Mouse (Mus musculus) neural tube, embryonic 11.5 days (tissue): ENCODE results near the gene Wfikkn2. TPM values are rescaled to one million over a fixed set of nuclear protein-coding genes. Genes with fewer than 3 reads are reported as not detected.

ENCODE experiments used
- ATAC-seq: fragments of 200-750 bp; cut with Nextera tagmentation; 2 replicates; pipeline ENCODE4 v1.8.0; 2017; ENCODE audit warnings: moderate number of reproducible peaks, mild to moderate bottlenecking, moderate TSS enrichment, moderate library complexity; ENCODE audit not compliant: insufficient read depth, low FRiP score, low TSS enrichment
- DNase-seq: peaks from one replicate; pipeline ENCODE4 v3.0.0-alpha.2; 2015; ENCODE audit warnings: low spot score
- H3K27ac ChIP-seq: fragments of 300-500 bp; sonication (generic); 2 replicates; pipeline ENCODE4 v1.5.1; 2014; ENCODE audit warnings: low read depth, mild to moderate bottlenecking, low read length
- H3K27me3 ChIP-seq: fragments of 300-500 bp; sonication (generic); 2 replicates; pipeline ENCODE4 v1.6.1; 2014; ENCODE audit warnings: mild to moderate bottlenecking, low read length, mixed read lengths; ENCODE audit not compliant: control insufficient read depth, insufficient read depth
- H3K36me3 ChIP-seq: fragments of 300-500 bp; sonication (generic); 2 replicates; pipeline ENCODE4 v1.6.1; 2014; ENCODE audit warnings: mild to moderate bottlenecking, low read length, moderate library complexity, mixed read lengths; ENCODE audit not compliant: control insufficient read depth, insufficient read depth
- H3K4me1 ChIP-seq: fragments of 300-500 bp; sonication (generic); 2 replicates; pipeline ENCODE4 v1.6.1; 2014; ENCODE audit warnings: low read length, mixed read lengths; ENCODE audit not compliant: control insufficient read depth, insufficient read depth
- H3K4me2 ChIP-seq: fragments of 300-500 bp; sonication (generic); 2 replicates; pipeline ENCODE4 v1.6.1; 2014; ENCODE audit warnings: low read depth, mild to moderate bottlenecking, moderate library complexity
- H3K4me3 ChIP-seq: fragments of 300-500 bp; sonication (generic); 2 replicates; pipeline ENCODE4 v1.5.1; 2014; ENCODE audit warnings: low read depth, low read length
- H3K9ac ChIP-seq: fragments of 300-500 bp; sonication (generic); 2 replicates; pipeline ENCODE4 v1.6.1; 2014; ENCODE audit warnings: mild to moderate bottlenecking, low read length
- H3K9me3 ChIP-seq: fragments of 300-500 bp; sonication (generic); 2 replicates; pipeline ENCODE4 v1.6.1; 2016; ENCODE audit warnings: low read length; ENCODE audit not compliant: control insufficient read depth
- WGBS: fragments of 180-500 bp; shearing (Covaris S2); extraction: QIAGEN DNeasy Blood & Tissue Kit; methylation state at CpG from one replicate; pipeline ENCODE4 v1.1.7; 2014; 5-methylcytosine and 5-hydroxymethylcytosine counted together
- polyA plus RNA-seq: library from polyadenylated mRNA; unstranded; fragments of >200 nt; fragmentation: Nextera tagmentation; extraction: Ambion mirVana; gene quantifications from 2 replicates; pipeline ENCODE4 v1.2.1, GENCODE M21; 2014

The Wfikkn2 gene
- polyA plus RNA-seq, 1 experiment from 2014 or later = 1.2 TPM

DNA sequence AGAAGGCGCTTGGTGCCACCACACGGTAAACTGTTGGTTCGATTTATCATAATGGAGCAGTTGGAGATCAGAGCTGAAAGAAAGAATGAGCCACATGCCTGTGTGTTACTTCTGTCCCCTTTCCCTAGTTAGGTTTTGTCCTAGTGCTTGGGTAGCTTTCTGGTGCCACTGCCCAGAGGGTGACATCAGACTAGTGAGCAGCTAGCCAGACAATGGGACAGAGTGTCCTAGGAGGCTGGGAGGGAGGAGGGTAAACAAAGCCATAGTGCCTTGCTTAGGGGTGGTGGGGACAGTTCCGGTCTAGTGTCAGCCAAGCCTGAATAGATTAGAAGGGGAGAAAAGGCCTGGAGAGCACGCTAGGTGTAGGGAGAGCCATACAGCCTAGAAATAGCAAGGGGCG lies 12.4 kb downstream of the Wfikkn2 start:
- H3K27me3 ChIP-seq = no peaks in the 10 kb centered on the region
- no peak overlapping the region for H3K4me2 ChIP-seq
- no peak for DNase-seq
- H3K9me3 ChIP-seq = no peaks in the 10 kb centered on the region
- no peak overlapping the region for H3K9ac ChIP-seq
- no peak for ATAC-seq
- no peaks in the 10 kb centered on the region for H3K36me3 ChIP-seq
- H3K4me1 ChIP-seq = no peaks in the 10 kb centered on the region
- H3K27ac ChIP-seq = no peak overlapping the region
- 72% methylated on average over 6 of the region's 6 CpGs for WGBS
- H3K4me3 ChIP-seq = no peak overlapping the region

DNA sequence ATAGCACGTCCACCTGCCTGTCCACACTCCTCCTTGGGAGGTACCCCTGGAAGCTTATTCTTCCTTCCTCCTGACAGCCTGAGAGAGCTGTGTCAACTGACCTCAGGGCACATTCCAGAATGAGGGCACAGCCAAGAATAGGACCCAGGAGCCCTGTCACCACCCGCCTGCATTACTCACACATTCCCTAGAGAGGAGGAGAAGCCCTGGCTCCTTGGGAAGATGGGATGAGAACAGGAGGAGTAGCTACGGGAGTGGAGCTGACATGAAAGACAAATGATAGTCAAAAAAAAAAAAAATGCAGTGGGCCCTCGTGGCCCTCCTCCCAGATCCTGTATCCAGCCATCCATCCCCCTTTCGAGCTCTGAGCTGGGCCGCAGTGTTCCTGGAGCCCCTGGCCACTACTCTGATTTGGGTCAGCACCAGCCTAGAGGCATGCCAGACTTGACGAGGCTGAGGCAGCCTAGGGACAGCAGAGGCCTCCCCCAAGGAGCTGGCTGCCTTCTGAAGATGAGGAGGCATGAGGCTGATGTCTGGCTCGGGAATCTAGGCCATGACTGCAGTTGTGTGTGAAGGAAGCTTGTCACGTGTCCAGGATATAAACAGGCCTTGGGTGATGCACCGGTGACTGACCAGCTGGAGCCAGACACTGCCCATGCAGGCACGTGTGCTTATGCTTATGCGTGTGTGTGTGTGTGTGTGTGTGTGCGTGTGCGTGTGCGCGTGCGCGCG lies 13.8 kb downstream of the Wfikkn2 start:
- no peak for DNase-seq
- ATAC-seq = no peak
- H3K36me3 ChIP-seq = no peaks in the 10 kb centered on the region
- no peak overlapping the region for H3K9ac ChIP-seq
- H3K4me3 ChIP-seq = no peak overlapping the region
- no peaks in the 10 kb centered on the region for H3K27me3 ChIP-seq
- H3K4me2 ChIP-seq = no peak overlapping the region
- no peaks in the 10 kb centered on the region for H3K9me3 ChIP-seq
- WGBS = 77% methylated on average over 19 of the region's 19 CpGs
- no peaks in the 10 kb centered on the region for H3K4me1 ChIP-seq
- H3K27ac ChIP-seq = no peak overlapping the region

DNA sequence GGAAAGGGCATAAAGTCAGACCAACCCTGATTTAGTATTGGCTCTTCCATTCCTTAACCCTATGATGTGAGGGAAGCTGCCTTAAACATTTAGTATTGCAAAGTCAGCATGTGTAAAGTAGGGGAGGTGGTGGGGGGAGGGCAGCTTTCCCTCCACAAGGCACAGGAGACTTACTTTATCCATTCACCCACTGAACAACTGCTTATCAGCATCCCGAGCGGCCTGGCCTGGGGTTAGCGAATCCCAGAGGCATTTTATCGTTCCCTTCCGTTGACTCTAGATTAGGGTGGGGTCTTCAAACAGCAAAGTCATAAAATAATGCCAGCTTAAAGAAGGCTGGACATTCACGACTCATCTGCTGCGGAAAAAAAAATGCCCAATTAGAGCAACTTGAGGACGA lies 15.6 kb downstream of the Wfikkn2 start:
- Histone ChIP-seq H3K27ac (no peak overlapping the region), H3K4me2 (no peak overlapping the region), H3K9ac (no peak overlapping the region), H3K4me1 (no peaks in the 10 kb centered on the region), H3K27me3 (no peaks in the 10 kb centered on the region), H3K4me3 (no peak overlapping the region), H3K9me3 (no peaks in the 10 kb centered on the region), H3K36me3 (no peaks in the 10 kb centered on the region)
- 85% methylated on average over 8 of the region's 8 CpGs for WGBS
- ATAC-seq (no peak), DNase-seq (no peak)

DNA sequence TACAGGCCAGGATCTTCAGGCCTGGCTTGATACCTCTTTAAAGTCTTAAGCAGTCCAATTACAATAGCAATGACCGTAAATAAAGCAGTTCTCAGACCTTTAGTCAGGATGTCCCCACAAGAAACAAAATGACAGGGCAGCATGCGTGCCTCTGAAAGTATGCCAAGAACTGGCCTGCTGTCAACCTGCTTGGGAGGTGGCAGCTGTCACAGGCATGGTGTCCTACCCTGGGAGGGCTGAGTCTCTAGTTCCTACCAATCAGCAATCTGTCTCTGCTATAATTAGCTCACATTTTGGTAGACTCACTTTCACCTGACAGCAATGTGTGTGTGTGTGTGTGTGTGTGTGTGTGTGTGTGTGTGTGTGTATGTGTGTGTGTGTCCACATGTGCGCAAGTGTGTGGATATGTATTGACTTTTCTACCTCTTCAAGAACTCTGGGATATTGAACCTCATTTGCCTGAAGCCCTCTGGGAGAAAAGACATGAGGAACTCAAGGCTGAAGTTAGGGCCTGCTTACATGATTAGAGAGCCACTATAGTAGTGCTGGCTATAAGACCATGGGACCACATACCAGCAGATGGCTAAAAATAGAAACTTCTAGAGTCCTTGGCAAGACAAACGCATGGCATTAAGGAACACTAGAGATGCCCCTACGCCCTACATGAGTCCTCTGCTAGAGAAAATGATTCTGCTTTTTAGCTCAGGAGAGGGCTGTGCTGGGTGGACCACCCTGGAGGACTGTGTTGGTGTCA lies 16.4 kb downstream of the Wfikkn2 start:
- no peak overlapping the region for H3K9ac ChIP-seq
- ATAC-seq = no peak
- 94% methylated on average over 5 of the region's 5 CpGs for WGBS
- no peaks in the 10 kb centered on the region for H3K4me1 ChIP-seq
- no peaks in the 10 kb centered on the region for H3K36me3 ChIP-seq
- no peak overlapping the region for H3K4me2 ChIP-seq
- no peak for DNase-seq
- H3K4me3 ChIP-seq = no peak overlapping the region
- H3K27ac ChIP-seq = no peak overlapping the region
- no peaks in the 10 kb centered on the region for H3K9me3 ChIP-seq
- H3K27me3 ChIP-seq = no peaks in the 10 kb centered on the region

DNA sequence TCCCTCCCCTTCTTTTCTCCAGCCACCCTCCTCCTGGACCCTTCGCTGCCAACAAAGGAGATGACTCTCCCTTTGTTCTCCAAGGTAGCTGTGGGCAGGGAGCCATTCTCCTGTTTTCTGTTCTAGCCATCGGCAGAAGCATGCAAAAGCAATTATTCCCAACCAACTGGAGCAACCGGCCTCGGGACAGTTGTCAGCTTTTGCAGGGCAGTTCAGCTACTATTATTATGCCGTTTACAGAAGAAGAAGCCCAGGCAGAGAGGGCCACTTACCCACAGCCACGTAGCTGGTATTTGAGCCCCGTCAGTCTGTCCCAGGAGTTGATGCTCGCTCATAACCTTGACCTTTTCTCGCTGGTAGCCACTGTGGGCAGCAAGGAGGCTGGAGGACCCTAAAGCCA lies 17.4 kb downstream of the Wfikkn2 start:
- Histone ChIP-seq H3K4me3 (no peak overlapping the region), H3K4me1 (no peaks in the 10 kb centered on the region), H3K36me3 (no peaks in the 10 kb centered on the region), H3K27ac (no peak overlapping the region), H3K9ac (no peak overlapping the region), H3K27me3 (no peaks in the 10 kb centered on the region), H3K9me3 (no peaks in the 10 kb centered on the region), H3K4me2 (no peak overlapping the region)
- 24% methylated on average over 9 of the region's 9 CpGs for WGBS
- ATAC-seq (no peak), DNase-seq (no peak)

DNA sequence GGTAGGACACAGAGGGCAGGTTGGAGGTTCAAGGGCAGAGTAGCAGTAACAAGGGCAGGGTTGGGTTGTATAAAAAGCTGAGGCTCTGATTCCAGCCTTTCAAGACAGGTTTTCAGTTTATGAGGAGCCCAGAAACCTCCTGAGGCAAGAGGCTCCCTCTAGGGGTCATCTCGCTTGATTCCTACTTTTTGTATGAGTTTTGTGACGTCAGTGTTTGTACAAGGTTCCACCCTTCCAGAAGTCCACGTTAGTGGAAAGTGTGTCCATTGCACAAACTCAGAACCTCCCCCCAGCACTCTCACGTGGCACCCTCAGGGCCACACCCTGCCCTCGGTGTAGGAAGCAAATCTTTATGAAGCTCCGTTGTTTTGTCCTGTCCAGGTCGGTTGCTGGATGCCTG lies 19.8 kb downstream of the Wfikkn2 start:
- no peak for DNase-seq
- WGBS = 46% methylated on average over 7 of the region's 7 CpGs
- Histone ChIP-seq H3K9me3 (no peaks in the 10 kb centered on the region), H3K27ac (no peak overlapping the region), H3K4me3 (no peak overlapping the region), H3K4me2 (no peak overlapping the region), H3K4me1 (no peaks in the 10 kb centered on the region), H3K9ac (no peak overlapping the region), H3K36me3 (no peaks in the 10 kb centered on the region), H3K27me3 (no peaks in the 10 kb centered on the region)
- ATAC-seq = no peak

DNA sequence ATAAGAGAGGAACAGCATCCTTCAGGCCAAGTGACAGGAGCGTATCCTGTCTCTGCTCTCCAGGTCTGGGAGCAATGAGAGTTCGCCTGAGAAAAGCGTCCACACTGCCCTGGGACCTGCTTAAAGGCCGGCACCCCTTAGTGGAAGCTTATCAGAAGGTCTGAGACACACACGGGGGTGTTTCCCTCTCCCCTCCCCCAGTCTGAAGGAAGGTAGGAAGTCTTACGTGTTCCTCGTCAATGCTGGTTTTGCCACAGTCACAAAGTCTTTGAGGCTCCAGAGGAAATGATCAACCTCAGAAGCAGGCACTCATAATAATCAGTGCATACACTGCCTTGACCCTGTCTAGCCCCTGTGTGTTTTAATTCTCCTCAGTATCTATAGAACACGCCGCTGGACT lies 22.3 kb downstream of the Wfikkn2 start:
- no peak overlapping the region for H3K4me3 ChIP-seq
- WGBS = 86% methylated on average over 9 of the region's 9 CpGs
- no peaks in the 10 kb centered on the region for H3K4me1 ChIP-seq
- no peaks in the 10 kb centered on the region for H3K27me3 ChIP-seq
- no peak overlapping the region for H3K9ac ChIP-seq
- no peak for ATAC-seq
- H3K9me3 ChIP-seq = no peaks in the 10 kb centered on the region
- H3K36me3 ChIP-seq = no peaks in the 10 kb centered on the region
- DNase-seq = no peak
- no peak overlapping the region for H3K27ac ChIP-seq
- no peak overlapping the region for H3K4me2 ChIP-seq

DNA sequence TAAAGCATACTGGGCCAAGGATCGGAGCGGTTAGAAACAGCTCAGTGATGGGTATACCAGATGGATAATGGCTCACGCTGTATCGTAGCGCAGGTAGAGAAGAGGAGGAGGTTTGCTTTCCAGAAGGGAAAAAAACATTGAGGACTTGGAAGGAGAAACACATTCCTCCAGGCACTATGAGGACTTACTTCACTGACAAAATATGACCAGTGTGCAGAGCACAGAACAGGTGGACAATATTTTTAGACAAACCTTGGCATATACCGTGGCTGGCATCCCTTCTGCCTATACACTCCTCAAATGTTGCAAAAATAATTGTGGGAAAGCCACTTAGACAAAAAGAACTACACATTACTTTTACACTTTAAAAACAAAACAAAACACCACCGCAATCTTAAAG lies 24.5 kb downstream of the Wfikkn2 start:
- no peak overlapping the region for H3K4me2 ChIP-seq
- H3K36me3 ChIP-seq = no peaks in the 10 kb centered on the region
- 89% methylated on average over 7 of the region's 7 CpGs for WGBS
- no peaks in the 10 kb centered on the region for H3K27me3 ChIP-seq
- ATAC-seq (no peak), DNase-seq (no peak)
- H3K9me3 ChIP-seq = no peaks in the 10 kb centered on the region
- no peak overlapping the region for H3K9ac ChIP-seq
- no peak overlapping the region for H3K27ac ChIP-seq
- H3K4me3 ChIP-seq = no peak overlapping the region
- H3K4me1 ChIP-seq = no peaks in the 10 kb centered on the region

DNA sequence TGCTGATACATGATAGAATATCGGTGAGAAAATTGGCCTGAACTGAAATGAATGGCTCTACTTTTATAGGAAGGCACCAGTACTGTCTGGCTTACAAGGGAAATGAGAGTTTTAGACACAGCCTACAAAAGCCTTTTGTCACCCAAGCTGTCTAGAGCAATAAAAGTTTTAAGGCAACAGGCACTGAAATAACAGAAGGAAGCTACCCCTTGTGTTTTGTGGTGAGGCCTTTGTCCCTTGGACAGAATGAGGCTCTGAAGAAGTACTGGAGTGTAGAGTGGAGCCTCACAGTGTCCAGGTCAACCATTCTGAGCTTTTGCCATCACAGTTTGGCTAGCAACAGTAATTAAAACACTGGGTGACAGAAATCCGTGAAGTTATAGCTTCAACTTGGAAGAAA lies 29.6 kb downstream of the Wfikkn2 start:
- Histone ChIP-seq H3K4me1 (peaks cover 11% of the 10 kb centered on the region), H3K4me2 (no peak overlapping the region), H3K4me3 (no peak overlapping the region), H3K27ac (peak overlapping the region; percentile 2), H3K9me3 (no peaks in the 10 kb centered on the region), H3K27me3 (no peaks in the 10 kb centered on the region), H3K36me3 (no peaks in the 10 kb centered on the region; the same call in 1 of the 2 replicates), H3K9ac (no peak overlapping the region)
- ATAC-seq (no peak), DNase-seq (no peak)
- 26% methylated on average over 2 of the region's 2 CpGs for WGBS
